Mouse (Mus musculus): ENCODE data around the gene D430041D05Rik. TPM values are rescaled to one million over a fixed set of nuclear protein-coding genes. Genes with fewer than 3 reads are reported as not detected.

Gene D430041D05Rik
- 0.94 and 1.0 TPM in 2 replicates for polyA plus RNA-seq (2015; fragmentation: Nextera tagmentation; extraction: Ambion mirVana)

GRCm38 (mm10) chr2:104410963-104411545, at the start of gene D430041D05Rik:
D430041D05Rik (minus strand) TSS chr2:104411013.

GRCm38 (mm10) chr2:104122505-104123378, 288.1 kb downstream of the D430041D05Rik start, which contains the start of gene A930018P22Rik:
A930018P22Rik (plus strand) TSS chr2:104122769.

DNA sequence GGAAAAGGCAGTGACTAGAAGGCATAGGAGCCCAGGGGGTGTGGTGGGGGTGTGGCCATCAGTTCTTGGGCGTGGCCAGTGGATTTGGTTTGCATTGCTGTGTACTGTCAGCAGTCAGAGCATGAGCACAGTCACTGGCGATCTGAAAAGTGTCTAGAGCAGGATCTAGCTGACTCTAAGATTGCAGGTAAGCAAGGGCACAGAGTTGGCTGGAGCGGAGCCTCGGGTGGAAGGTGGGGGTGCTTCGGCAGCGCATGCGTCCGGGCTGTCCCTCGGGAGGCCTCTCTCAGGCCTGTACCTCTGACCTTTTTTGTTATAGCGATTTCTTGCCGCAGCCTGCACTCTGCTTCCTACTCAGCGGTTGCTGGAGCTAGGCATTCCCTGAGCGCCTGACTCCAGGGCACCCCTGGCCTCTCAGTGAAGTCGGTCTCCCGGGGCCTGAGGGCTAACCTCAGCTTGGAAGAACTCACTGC, 315.0 kb downstream of the D430041D05Rik start, which contains the start of gene Cd59a:
Cd59a (plus strand) TSS at position 61 of the 473 bp plus-strand sequence.

MicroRNAs encoded within 50 kb of the gene (microRNA counts, 519-probe panel; counts per million panel counts)
- 1,644 counts per million, percentile 62 among the panel's probes with 10 or more counts for microRNA mmu-miR-1902

Small RNA genes lying within 50 kb of the gene (microRNA-seq; reads per million reads assigned to microRNA genes)
- gene Mir1902: 0 reads per million in 2 experiments

Other genes starting within 250 kb of the D430041D05Rik start
- 21.7 and 26.6 TPM in 2 replicates for gene Hipk3, start 83.4 kb upstream of the D430041D05Rik start, polyA plus RNA-seq (2015; fragmentation: Nextera tagmentation; extraction: Ambion mirVana)
- 23.5 and 25.2 TPM in 2 replicates for gene Cstf3, start 179.5 kb upstream of the D430041D05Rik start, polyA plus RNA-seq (2015; fragmentation: Nextera tagmentation; extraction: Ambion mirVana)